11 mouse cellular contexts compared by ENCODE assay signal in the genomic region with DNA sequence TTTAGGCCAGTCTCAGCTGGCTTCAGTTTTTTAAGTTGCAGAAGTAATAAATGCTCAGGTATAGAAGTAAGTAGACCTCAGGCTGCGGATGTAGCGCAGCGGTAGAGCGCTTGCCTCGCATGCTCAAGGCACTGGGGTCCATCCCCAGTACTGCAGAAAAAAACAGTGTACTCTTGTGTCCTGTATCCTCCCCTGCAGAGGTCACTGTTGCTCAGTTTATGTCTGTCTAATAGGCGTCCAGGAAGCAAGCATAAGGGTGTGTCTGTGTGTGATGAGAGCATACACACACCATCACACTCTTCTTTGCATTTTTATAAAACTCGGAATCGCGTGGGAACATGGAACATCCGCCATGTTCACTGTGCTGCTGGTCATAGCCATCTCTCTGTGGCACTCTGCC. TPM values are rescaled to one million over a fixed set of nuclear protein-coding genes. Genes with fewer than 3 reads are reported as not detected.
A peak's percentile ranks its signal among the peaks of the same experiment; 100 is the strongest.
DNase-seq lines count a peak whose midpoint lies in the region; ATAC-seq and TF ChIP-seq lines count a peak whose summit lies in the region.
"Had no signal": no experiment of that assay in that cellular context is flagged by ENCODE, and none has a peak within 500 bp of the region (broad histone marks: within the 10 kb centered on the region; RNA-seq: fewer than 3 reads in every experiment).

No protein-coding gene starts in this region.

- peaks cover 50% of the 10 kb centered on the region for H3K4me1 ChIP-seq in heart, embryonic 12.5 days (replicated peaks)
- peaks cover 44% of the 10 kb centered on the region for H3K4me1 ChIP-seq in bone marrow macrophage, adult 2 months (ENCODE audit: control insufficient read depth, insufficient read depth, low read length)

- ATAC-seq in heart, embryonic 12.5 days (ENCODE audit: insufficient number of reproducible peaks, low FRiP score), result no peak
- ATAC-seq: Patski had no signal

- peak overlapping the region; percentile 20; the same call in 1 of the 2 replicates for H3K9ac ChIP-seq in heart, embryonic 12.5 days
- H3K9ac ChIP-seq: embryonic facial prominence, embryonic 12.5 days; midbrain, embryonic 12.5 days had no signal

- no peak overlapping the region for H3K4me3 ChIP-seq in heart, embryonic 12.5 days
- no peak overlapping the region for H3K4me3 ChIP-seq in bone marrow macrophage, adult 2 months (ENCODE audit: insufficient read depth, low read length)
- H3K4me3 ChIP-seq: embryonic facial prominence, embryonic 12.5 days; midbrain, embryonic 12.5 days had no signal

- no peaks in the 10 kb centered on the region for H3K27me3 ChIP-seq in heart, embryonic 12.5 days (replicated peaks)
- H3K27me3 ChIP-seq: embryonic facial prominence, embryonic 12.5 days; midbrain, embryonic 12.5 days; Patski had no signal

- TF ChIP-seq CTCF in bone marrow macrophage, adult 2 months (IDR thresholded peaks at IDR 0.05; ENCODE audit: low read depth, low read length), result peak; percentile 24; the same call in 1 of the 2 replicates

- H3K36me3 ChIP-seq in heart, embryonic 12.5 days, result peaks cover 79% of the 10 kb centered on the region

- no peak overlapping the region for H3K4me2 ChIP-seq in heart, embryonic 12.5 days
- H3K4me2 ChIP-seq: embryonic facial prominence, embryonic 12.5 days; midbrain, embryonic 12.5 days had no signal

- TF ChIP-seq POLR2A in bone marrow macrophage, adult 2 months (IDR thresholded peaks at IDR 0.05; ENCODE audit: borderline replicate concordance, low read depth, low read length), result no peak

- H3K27ac ChIP-seq in heart, embryonic 12.5 days (ENCODE audit: poor library complexity, severe bottlenecking), result no peak overlapping the region
- H3K27ac ChIP-seq in bone marrow macrophage, adult 2 months (ENCODE audit: insufficient read depth, low read depth, low read length), result no peak overlapping the region
- H3K27ac ChIP-seq: embryonic facial prominence, embryonic 12.5 days; midbrain, embryonic 12.5 days had no signal

- no peaks in the 10 kb centered on the region for H3K9me3 ChIP-seq in heart, embryonic 12.5 days (replicated peaks)
- H3K9me3 ChIP-seq: embryonic facial prominence, embryonic 12.5 days; midbrain, embryonic 12.5 days had no signal

- DNase-seq in heart, adult 11 months, result no peak
- DNase-seq in B cell, adult 2 months, result peak; percentile 76 to 81
- peak; percentile 81 for DNase-seq in lung, postnatal 36 days
- no peak for DNase-seq in gastrocnemius, adult 8-10 months (ENCODE audit: low spot score in 2 of 2)
- no peak for DNase-seq in right cerebral cortex, postnatal 25 days
- DNase-seq in adrenal gland, adult 18-20 months (ENCODE audit: low spot score in 2 of 2), result no peak

- WGBS in heart, embryonic 12.5 days, result 81% methylated on average over 10 of the region's 10 CpGs

RNA-seq across cellular contexts. Expression of a gene that starts 9.3 kb away (rescaled TPM):
- polyA plus RNA-seq in heart, embryonic 12.5 days (2016; fragmentation: Nextera tagmentation; extraction: Ambion mirVana), result 37.6 and 37.8 TPM in 2 replicates
- 21.9 and 25.1 TPM in 2 replicates for polyA plus RNA-seq in bone marrow macrophage, adult 2 months (2012; ENCODE audit: insufficient read depth, insufficient read length, missing spikeins)
- 10 to 100 TPM; 55.5 to 67.9 (median 62.9) TPM for total RNA-seq in gastrocnemius, adult 8-10 months (2022)
- 10 to 100 TPM; 23.7 to 25.2 TPM for total RNA-seq in adrenal gland, adult 18-20 months (2021)

RNA-seq across cellular contexts. Expression of a gene that starts 10.1 kb away (rescaled TPM):
- polyA plus RNA-seq in heart, embryonic 12.5 days (2016; fragmentation: Nextera tagmentation; extraction: Ambion mirVana), result 97.4 and 103 TPM in 2 replicates
- polyA plus RNA-seq in bone marrow macrophage, adult 2 months (2012; ENCODE audit: insufficient read depth, insufficient read length, missing spikeins), result 56.6 and 58.1 TPM in 2 replicates
- 10 to 100 TPM; 11.0 to 15.6 (median 14.0) TPM for total RNA-seq in gastrocnemius, adult 8-10 months (2022)
- 10 to 100 TPM; 67.7 to 69.3 TPM for total RNA-seq in adrenal gland, adult 18-20 months (2021)

RNA-seq across cellular contexts. Expression of a gene that starts 16.9 kb away (rescaled TPM):
- 10.8 and 11.8 TPM in 2 replicates for polyA plus RNA-seq in heart, embryonic 12.5 days (2016; fragmentation: Nextera tagmentation; extraction: Ambion mirVana)
- polyA plus RNA-seq in bone marrow macrophage, adult 2 months (2012; ENCODE audit: insufficient read depth, insufficient read length, missing spikeins), result 9.8 and 11.2 TPM in 2 replicates
- total RNA-seq in gastrocnemius, adult 8-10 months (2022), result 1 to 10 TPM; 2.5 to 4.1 (median 3.4) TPM
- total RNA-seq in adrenal gland, adult 18-20 months (2021), result 10 to 100 TPM; 13.9 to 23.3 TPM

RNA-seq across cellular contexts. Expression of a gene that starts 44.6 kb away (rescaled TPM):
- 50.8 and 52.0 TPM in 2 replicates for polyA plus RNA-seq in heart, embryonic 12.5 days (2016; fragmentation: Nextera tagmentation; extraction: Ambion mirVana)
- polyA plus RNA-seq in bone marrow macrophage, adult 2 months (2012; ENCODE audit: insufficient read depth, insufficient read length, missing spikeins), result 24.9 and 25.0 TPM in 2 replicates
- total RNA-seq in gastrocnemius, adult 8-10 months (2022), result 10 to 100 TPM in 3 of 4 experiments, 1 to 10 TPM in 1; 8.7 to 30.2 (median 14.9) TPM
- 100 to 1,000 TPM in 1 of 2 experiments, 10 to 100 TPM in 1; 89.3 to 253 TPM for total RNA-seq in adrenal gland, adult 18-20 months (2021)

RNA-seq across cellular contexts. Expression of a gene that starts 49.3 kb away (rescaled TPM):
- polyA plus RNA-seq in heart, embryonic 12.5 days (2016; fragmentation: Nextera tagmentation; extraction: Ambion mirVana), result 14.3 and 15.2 TPM in 2 replicates
- polyA plus RNA-seq in bone marrow macrophage, adult 2 months (2012; ENCODE audit: insufficient read depth, insufficient read length, missing spikeins), result 1.2 and 1.3 TPM in 2 replicates
- total RNA-seq in gastrocnemius, adult 8-10 months (2022), result 1 to 10 TPM in 2 of 4 experiments, under 1 TPM in 2; 0.87 to 1.4 (median 1.1) TPM
- 1 to 10 TPM; 3.1 to 3.8 TPM for total RNA-seq in adrenal gland, adult 18-20 months (2021)

Comparison
In these comparisons a context has a peak if more than half of its experiments do, and no peak if none do; other contexts are left out.
1. DNase-seq: peak in B cell, adult 2 months (2 of 2) and lung, postnatal 36 days (single experiment); none in heart, adult 11 months (single experiment), gastrocnemius, adult 8-10 months (0 of 2), right cerebral cortex, postnatal 25 days (single experiment) and adrenal gland, adult 18-20 months (0 of 2).
2. RNA of a gene that starts 10.1 kb away (total RNA-seq): 67.7 to 69.3 TPM in adrenal gland, adult 18-20 months; 11.0 to 15.6 TPM in gastrocnemius, adult 8-10 months; every median in the first group is over 4 times any median in the second.